Mouse (Mus musculus) kidney, embryonic 16.5 days (tissue): ENCODE results near the gene Krt7. TPM values are rescaled to one million over a fixed set of nuclear protein-coding genes. Genes with fewer than 3 reads are reported as not detected.

Experiments
- ATAC-seq: fragments of 200-750 bp; cut with Nextera tagmentation; 2 replicates; pipeline ENCODE4 v1.8.0; 2017; ENCODE audit warnings: moderate TSS enrichment; ENCODE audit not compliant: low FRiP score, low TSS enrichment
- H3K27ac ChIP-seq: fragments of 300-500 bp; sonication (generic); 2 replicates; pipeline ENCODE4 v1.5.1; 2014; ENCODE audit warnings: low read length
- H3K27me3 ChIP-seq: fragments of 300-500 bp; sonication (generic); 2 replicates; pipeline ENCODE4 v1.6.1; 2014; ENCODE audit warnings: low read length, control low read depth, mixed read lengths; ENCODE audit not compliant: insufficient read depth
- H3K36me3 ChIP-seq: fragments of 300-500 bp; sonication (generic); 2 replicates; pipeline ENCODE4 v1.6.1; 2014; ENCODE audit warnings: low read length, control low read depth, mixed read lengths; ENCODE audit not compliant: insufficient read depth
- H3K4me1 ChIP-seq: fragments of 300-500 bp; sonication (generic); 2 replicates; pipeline ENCODE4 v1.6.1; 2014; ENCODE audit warnings: low read length, control low read depth, mixed read lengths; ENCODE audit not compliant: insufficient read depth
- H3K4me2 ChIP-seq: fragments of 300-500 bp; sonication (generic); replicated peaks from 2 replicates; pipeline ENCODE4 v1.6.1; 2014; ENCODE audit warnings: low read depth, low read length
- H3K4me3 ChIP-seq: fragments of 300-500 bp; sonication (generic); 2 replicates; pipeline ENCODE4 v1.5.1; 2014; ENCODE audit warnings: mild to moderate bottlenecking, low read length
- H3K9ac ChIP-seq: fragments of 300-500 bp; sonication (generic); replicated peaks from 2 replicates; pipeline ENCODE4 v1.6.1; 2014; ENCODE audit warnings: low read length
- H3K9me3 ChIP-seq: fragments of 300-500 bp; sonication (generic); 2 replicates; pipeline ENCODE4 v1.6.1; 2016; ENCODE audit warnings: low read length, control low read depth
- WGBS: fragments of 180-500 bp; shearing (Covaris S2); extraction: QIAGEN DNeasy Blood & Tissue Kit; methylation state at CpG from one replicate; pipeline ENCODE4 v1.1.7; 2014; 5-methylcytosine and 5-hydroxymethylcytosine counted together
- polyA plus RNA-seq: library from polyadenylated mRNA; unstranded; fragments of >200 nt; fragmentation: Nextera tagmentation; extraction: Ambion mirVana; gene quantifications from 2 replicates; pipeline ENCODE4 v1.2.1, GENCODE M21; 2015

Krt7 gene
- 94.8 and 99.9 TPM in 2 replicates for polyA plus RNA-seq

DNA sequence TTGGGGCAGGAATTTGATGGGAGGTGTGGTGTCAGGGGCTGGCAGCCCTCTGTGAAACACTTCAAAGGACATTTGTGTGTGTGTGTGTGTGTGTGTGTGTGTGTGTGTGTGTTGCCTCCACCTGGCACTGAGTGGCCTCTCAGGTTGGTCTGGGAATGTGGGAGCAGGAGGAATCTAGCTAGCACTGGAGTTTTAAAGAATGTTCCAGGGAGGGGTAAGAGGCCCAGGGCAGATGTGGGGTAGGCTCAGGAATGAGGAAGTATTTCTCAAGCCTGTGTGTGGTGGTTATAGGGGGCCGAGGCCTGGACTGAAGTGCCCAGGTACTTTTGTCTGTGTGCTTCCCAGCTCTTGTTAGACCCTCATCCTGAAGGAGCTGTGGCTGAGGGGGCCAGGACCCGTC, at the start of gene Krt7:
Gene Krt7, plus strand, starts transcription at position 269 of the 400 bp plus-strand sequence.
- WGBS: 39% methylated on average over 2 of the region's 2 CpGs
- Histone ChIP-seq H3K4me1 (peaks cover 19% of the 10 kb centered on the region), H3K9me3 (no peaks in the 10 kb centered on the region), H3K4me2 (peak within 1 kb of the TSS; percentile 48), H3K27ac (peak within 1 kb of the TSS; percentile 88), H3K9ac (peak within 1 kb of the TSS; percentile 49), H3K36me3 (no peaks in the 10 kb centered on the region), H3K4me3 (peak within 1 kb of the TSS; percentile 37), H3K27me3 (peaks cover 20% of the 10 kb centered on the region)
- peak; percentile 72 for ATAC-seq

DNA sequence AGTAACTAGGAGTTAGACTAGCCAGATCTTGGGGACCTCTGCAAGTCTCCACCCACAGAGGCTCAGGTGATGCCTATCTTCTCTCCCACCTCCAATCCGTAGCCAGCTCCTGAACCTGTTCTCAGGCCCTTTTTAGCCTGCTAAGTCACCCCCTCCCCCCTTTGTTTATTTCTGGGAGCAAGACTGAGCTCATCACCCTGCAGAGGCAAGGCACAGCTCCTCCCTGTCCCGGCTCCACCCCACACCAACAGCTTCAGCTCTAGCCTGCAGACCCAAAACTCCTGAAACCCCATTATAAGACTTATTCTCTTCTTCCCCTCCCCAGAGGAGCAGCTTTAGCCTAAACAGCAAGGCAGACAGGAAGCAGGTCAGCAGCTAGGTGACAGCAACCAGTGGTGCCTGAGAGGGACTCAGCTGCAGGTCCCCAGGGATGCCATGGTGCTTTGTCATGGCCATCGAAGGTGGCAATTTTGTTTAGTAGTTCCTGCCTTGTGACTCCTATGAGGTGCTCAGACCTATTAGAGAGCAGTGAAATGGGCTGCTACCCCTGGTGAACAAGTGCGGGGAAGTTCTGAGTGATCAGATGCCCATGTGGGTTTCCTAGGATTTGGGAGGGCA, 48.3 kb upstream of the Krt7 start:
- peaks cover 16% of the 10 kb centered on the region for H3K4me1 ChIP-seq
- H3K4me3 ChIP-seq: no peak overlapping the region
- no peaks in the 10 kb centered on the region for H3K36me3 ChIP-seq
- WGBS: 61% methylated on average over 4 of the region's 4 CpGs
- H3K9me3 ChIP-seq: no peaks in the 10 kb centered on the region
- H3K9ac ChIP-seq: no peak overlapping the region
- no peak for ATAC-seq
- H3K4me2 ChIP-seq: no peak overlapping the region
- 0 out of 2 replicates have a peak overlapping the region, but pooled peaks have one; percentile 18 for H3K27ac ChIP-seq
- H3K27me3 ChIP-seq: no peaks in the 10 kb centered on the region

DNA sequence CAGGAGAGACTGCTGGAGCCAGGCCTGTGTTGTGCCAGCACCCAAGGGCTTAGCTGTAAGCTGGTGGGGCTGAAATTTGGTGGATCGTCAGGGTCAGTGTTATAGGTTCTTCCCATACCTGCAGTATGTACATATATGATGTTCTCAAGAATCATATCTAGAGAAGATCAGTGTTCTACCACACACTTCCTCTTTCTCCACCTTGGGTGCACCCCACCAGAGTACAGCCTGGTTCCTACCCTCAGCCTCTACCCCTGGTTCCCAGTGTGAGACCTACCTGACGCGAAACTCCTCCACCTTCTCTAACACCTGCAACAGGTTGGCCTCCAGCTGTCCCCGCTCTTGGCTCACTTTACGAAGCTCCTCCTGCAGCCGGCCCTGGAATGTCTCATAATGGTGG, 46.9 kb upstream of the Krt7 start:
- ATAC-seq: no peak
- H3K4me2 ChIP-seq: no peak overlapping the region
- 73% methylated on average over 6 of the region's 6 CpGs for WGBS
- H3K27me3 ChIP-seq: no peaks in the 10 kb centered on the region
- H3K4me1 ChIP-seq: peaks cover 19% of the 10 kb centered on the region
- H3K4me3 ChIP-seq: no peak overlapping the region
- H3K9me3 ChIP-seq: no peaks in the 10 kb centered on the region
- no peak overlapping the region for H3K9ac ChIP-seq
- H3K36me3 ChIP-seq: no peaks in the 10 kb centered on the region
- no peak overlapping the region for H3K27ac ChIP-seq

DNA sequence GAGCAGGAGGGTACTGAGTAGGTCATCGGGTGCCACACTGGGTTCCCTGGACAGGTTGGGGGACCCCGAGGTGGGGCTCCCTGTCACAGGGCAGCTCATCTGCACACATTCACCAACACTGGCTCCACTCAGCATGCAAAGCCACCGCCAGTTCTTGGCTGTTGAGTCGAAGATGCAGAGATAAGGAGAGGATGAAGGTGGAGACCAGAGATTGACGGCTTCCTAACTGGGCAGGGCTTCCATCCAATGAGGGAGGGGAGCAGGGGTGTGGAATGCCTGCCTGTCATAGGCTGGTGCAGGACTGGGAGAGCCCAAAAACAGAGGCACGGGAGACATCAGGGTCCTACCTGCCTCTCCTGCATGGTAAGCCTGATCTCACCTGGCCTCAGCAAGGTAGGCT, 46.4 kb upstream of the Krt7 start:
- H3K4me3 ChIP-seq: no peak overlapping the region
- peaks cover 24% of the 10 kb centered on the region for H3K4me1 ChIP-seq
- WGBS: 63% methylated on average over 6 of the region's 6 CpGs
- no peaks in the 10 kb centered on the region for H3K36me3 ChIP-seq
- no peak overlapping the region for H3K27ac ChIP-seq
- H3K27me3 ChIP-seq: no peaks in the 10 kb centered on the region
- no peak for ATAC-seq
- no peak overlapping the region for H3K4me2 ChIP-seq
- no peaks in the 10 kb centered on the region for H3K9me3 ChIP-seq
- H3K9ac ChIP-seq: no peak overlapping the region

DNA sequence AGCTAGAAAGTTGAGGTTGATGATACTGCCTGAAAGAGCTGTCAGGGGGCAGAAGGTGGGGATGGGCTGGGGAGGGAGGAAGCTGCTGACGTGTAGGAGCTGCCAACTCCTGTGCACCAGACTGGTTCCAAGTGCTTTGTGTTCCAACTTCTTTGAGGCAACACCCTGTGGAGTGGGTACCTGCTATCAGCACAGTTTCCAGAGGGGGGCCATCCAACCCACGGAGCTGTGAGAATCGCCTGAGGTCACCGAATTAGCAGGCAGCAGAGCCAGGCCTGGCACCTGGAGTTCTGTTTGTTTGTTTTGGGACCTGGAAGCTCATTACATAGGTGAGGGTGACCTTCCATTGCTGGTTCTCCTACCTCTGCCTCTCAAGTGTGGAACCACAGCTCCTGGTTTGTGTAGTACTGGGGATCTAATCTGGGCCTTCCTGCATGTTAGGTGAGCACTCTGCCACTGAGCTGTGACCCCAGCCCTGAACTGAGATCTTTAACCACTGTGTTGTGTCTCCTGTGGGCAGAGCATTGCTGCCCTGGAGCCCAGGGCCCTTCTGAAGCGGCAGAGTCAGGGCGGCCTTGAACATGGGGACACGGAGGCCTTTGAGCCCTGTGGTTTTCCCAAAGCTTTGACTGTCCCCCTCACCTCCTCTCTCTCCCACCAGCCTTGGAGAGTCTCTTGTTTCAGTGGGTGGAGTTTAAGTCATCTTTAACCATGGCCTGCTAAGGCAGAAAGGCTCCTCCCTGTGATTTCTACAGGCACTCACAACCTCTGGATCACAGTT, 45.8 kb upstream of the Krt7 start:
- H3K27me3 ChIP-seq: no peaks in the 10 kb centered on the region
- no peaks in the 10 kb centered on the region for H3K36me3 ChIP-seq
- no peak overlapping the region for H3K27ac ChIP-seq
- no peak overlapping the region for H3K4me3 ChIP-seq
- no peak for ATAC-seq
- WGBS: 71% methylated on average over 7 of the region's 7 CpGs
- peaks cover 31% of the 10 kb centered on the region for H3K4me1 ChIP-seq
- H3K9me3 ChIP-seq: no peaks in the 10 kb centered on the region
- no peak overlapping the region for H3K4me2 ChIP-seq
- H3K9ac ChIP-seq: no peak overlapping the region

DNA sequence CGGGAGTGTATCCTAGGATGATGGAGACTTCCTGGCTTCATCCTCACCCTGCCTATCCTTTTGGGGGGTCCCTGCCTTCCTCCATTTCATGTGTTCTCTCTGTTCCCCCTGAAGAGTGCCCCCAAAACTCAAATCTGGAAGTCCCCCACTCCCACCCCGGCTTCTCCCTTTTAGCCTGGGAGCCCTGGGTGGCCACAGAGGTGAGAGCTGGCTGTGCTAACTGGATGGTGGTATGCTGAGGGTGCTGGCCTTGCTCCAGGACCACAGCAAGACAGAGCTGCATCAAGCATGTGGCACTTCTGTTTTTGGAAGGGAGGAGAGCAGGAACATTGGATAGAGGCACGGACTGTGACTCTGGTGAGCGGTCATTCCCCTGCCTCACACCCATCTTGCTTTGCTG, 45.1 kb upstream of the Krt7 start:
- no peak overlapping the region for H3K4me2 ChIP-seq
- H3K9ac ChIP-seq: no peak overlapping the region
- no peaks in the 10 kb centered on the region for H3K36me3 ChIP-seq
- no peak overlapping the region for H3K27ac ChIP-seq
- H3K9me3 ChIP-seq: no peaks in the 10 kb centered on the region
- peaks cover 36% of the 10 kb centered on the region for H3K4me1 ChIP-seq
- no peak overlapping the region for H3K4me3 ChIP-seq
- H3K27me3 ChIP-seq: no peaks in the 10 kb centered on the region
- WGBS: 62% methylated on average over 4 of the region's 4 CpGs
- ATAC-seq: no peak

DNA sequence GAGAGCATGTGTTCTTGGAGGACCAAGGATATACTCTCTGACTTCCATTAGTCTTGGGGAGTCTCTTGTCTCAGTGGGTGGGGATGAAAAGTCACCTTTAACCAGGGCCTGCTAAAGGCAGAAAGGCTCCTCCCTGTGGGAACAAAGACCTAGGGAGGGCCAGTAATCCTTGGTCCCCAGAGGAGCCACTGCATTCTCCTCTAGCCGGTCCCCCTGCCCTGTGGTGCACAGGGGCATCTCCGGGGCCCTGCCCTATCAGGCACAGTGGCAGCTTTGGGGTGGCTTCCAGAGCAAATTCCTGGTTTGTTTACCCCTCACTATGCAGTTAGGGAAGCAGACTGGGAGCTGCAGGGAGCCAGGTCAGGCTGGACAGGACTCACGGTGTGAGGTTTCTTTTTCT, 44.4 kb upstream of the Krt7 start:
- peak overlapping the region; percentile 38; the same call in 1 of the 2 replicates for H3K9ac ChIP-seq
- ATAC-seq: no peak
- H3K4me1 ChIP-seq: peaks cover 37% of the 10 kb centered on the region
- no peak overlapping the region for H3K27ac ChIP-seq
- H3K27me3 ChIP-seq: no peaks in the 10 kb centered on the region
- no peaks in the 10 kb centered on the region for H3K36me3 ChIP-seq
- no peak overlapping the region for H3K4me3 ChIP-seq
- H3K4me2 ChIP-seq: no peak overlapping the region
- no peaks in the 10 kb centered on the region for H3K9me3 ChIP-seq
- WGBS: 52% methylated on average over 3 of the region's 3 CpGs

DNA sequence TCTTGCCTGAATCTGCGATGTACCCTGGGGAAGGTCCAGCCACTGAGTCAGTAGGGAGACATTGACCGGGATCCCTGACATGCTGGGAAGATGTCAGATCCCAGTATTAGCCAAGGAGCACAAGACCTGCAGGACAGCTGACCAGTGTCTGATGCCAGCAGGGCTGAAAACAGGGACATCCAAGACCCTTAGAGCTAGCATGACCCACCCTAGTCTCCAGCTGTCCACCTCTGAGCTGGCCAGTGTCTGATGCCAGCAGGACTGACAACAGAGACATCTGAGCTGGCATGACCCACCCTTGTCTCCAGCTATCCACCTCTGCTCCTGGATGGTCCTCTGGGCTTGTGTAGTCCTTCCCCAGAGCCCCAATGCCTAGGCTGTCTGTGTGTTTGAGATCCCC, 43.9 kb upstream of the Krt7 start:
- Histone ChIP-seq H3K4me3 (no peak overlapping the region), H3K4me2 (no peak overlapping the region), H3K9ac (no peak overlapping the region), H3K36me3 (no peaks in the 10 kb centered on the region), H3K27me3 (no peaks in the 10 kb centered on the region), H3K9me3 (no peaks in the 10 kb centered on the region), H3K4me1 (peaks cover 41% of the 10 kb centered on the region), H3K27ac (no peak overlapping the region)
- 63% methylated on average over 2 of the region's 2 CpGs for WGBS
- ATAC-seq: no peak

DNA sequence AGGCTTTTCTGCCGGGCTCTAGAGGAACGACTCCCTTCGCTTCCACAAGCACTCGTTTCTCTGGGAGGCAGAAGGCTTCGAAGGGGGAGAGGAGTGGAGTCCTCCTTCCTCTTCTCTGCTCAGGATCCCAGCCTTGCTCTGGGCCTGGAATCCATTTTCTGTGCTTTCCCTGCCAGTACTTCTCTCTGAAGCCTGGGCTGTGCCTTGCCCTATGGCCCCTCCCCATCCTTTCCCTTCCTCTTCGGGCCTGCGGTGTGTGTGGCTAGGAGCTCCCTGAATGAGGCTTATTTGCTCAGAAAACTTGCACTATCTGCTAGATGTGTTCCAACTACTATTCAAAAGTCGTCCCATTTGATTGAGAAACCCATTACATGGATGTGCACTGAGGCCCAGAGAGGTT, 43.3 kb upstream of the Krt7 start:
- Histone ChIP-seq H3K4me2 (no peak overlapping the region), H3K4me3 (no peak overlapping the region), H3K27ac (no peak overlapping the region), H3K9ac (no peak overlapping the region), H3K36me3 (no peaks in the 10 kb centered on the region), H3K27me3 (no peaks in the 10 kb centered on the region), H3K9me3 (no peaks in the 10 kb centered on the region), H3K4me1 (peaks cover 47% of the 10 kb centered on the region)
- 83% methylated on average over 8 of the region's 8 CpGs for WGBS
- ATAC-seq: no peak

DNA sequence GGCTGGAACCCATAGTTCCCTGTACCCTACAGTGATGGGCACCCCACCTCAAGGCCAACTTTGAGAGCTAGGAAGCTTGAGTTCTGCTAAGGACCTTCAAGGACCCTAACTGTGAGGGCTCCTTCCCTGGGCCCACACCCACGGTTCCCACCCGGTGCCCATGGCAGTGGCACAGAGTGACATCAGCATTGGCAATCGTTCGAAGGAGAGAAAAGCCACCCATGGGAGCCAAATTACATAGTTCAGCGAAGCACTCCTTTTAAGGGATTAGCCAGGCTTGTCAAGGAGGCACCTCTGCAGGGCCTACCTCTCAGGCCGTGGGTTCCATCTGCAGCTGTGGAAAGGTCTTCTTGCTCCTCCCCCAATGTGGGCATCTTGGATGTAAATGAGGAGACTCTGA, 42.8 kb upstream of the Krt7 start:
- Histone ChIP-seq H3K27ac (no peak overlapping the region), H3K27me3 (no peaks in the 10 kb centered on the region), H3K36me3 (no peaks in the 10 kb centered on the region), H3K9ac (no peak overlapping the region), H3K9me3 (no peaks in the 10 kb centered on the region), H3K4me2 (no peak overlapping the region), H3K4me3 (no peak overlapping the region), H3K4me1 (peaks cover 47% of the 10 kb centered on the region)
- no peak for ATAC-seq
- WGBS: 79% methylated on average over 6 of the region's 6 CpGs
